Mouse (Mus musculus) hindbrain, postnatal 0 days (tissue): ENCODE data around the gene Tmpo. TPM values are rescaled to one million over a fixed set of nuclear protein-coding genes. Genes with fewer than 3 reads are reported as not detected.
A peak's percentile ranks its signal among the peaks of the same experiment; 100 is the strongest.

ENCODE experiments used
- ATAC-seq: fragments of 200-750 bp; cut with Nextera tagmentation; 2 replicates; pipeline ENCODE4 v1.8.0; 2017; ENCODE audit warnings: mild to moderate bottlenecking, moderate TSS enrichment, moderate library complexity
- DNase-seq: peaks from one replicate; pipeline ENCODE4 v3.0.0-alpha.2; 2015; ENCODE audit warnings: low spot score
- H3K27ac ChIP-seq: fragments of 300-500 bp; sonication (generic); 2 replicates; pipeline ENCODE4 v1.5.1; 2014; ENCODE audit warnings: mild to moderate bottlenecking
- H3K27me3 ChIP-seq: fragments of 300-500 bp; sonication (generic); 2 replicates; pipeline ENCODE4 v1.6.1; 2014; ENCODE audit warnings: low read length, mixed read lengths; ENCODE audit not compliant: insufficient read depth
- H3K36me3 ChIP-seq: fragments of 300-500 bp; sonication (generic); 2 replicates; pipeline ENCODE4 v1.6.1; 2014; ENCODE audit warnings: low read length, mixed read lengths; ENCODE audit not compliant: insufficient read depth
- H3K4me1 ChIP-seq: fragments of 300-500 bp; sonication (generic); 2 replicates; pipeline ENCODE4 v1.6.1; 2014; ENCODE audit warnings: antibody characterized with exemption, low read length, mixed read lengths; ENCODE audit not compliant: insufficient read depth
- H3K4me2 ChIP-seq: fragments of 300-500 bp; sonication (generic); 2 replicates; pipeline ENCODE4 v1.6.1; 2014; ENCODE audit warnings: low read depth, mild to moderate bottlenecking, low read length, moderate library complexity, mixed read lengths
- H3K4me3 ChIP-seq: fragments of 300-500 bp; sonication (generic); 2 replicates; pipeline ENCODE4 v1.5.1; 2014; ENCODE audit warnings: low read length
- H3K9ac ChIP-seq: fragments of 300-500 bp; sonication (generic); replicated peaks from 2 replicates; pipeline ENCODE4 v1.6.1; 2014; ENCODE audit warnings: mild to moderate bottlenecking, low read length, moderate library complexity, mixed read lengths
- H3K9me3 ChIP-seq: fragments of 300-500 bp; sonication (generic); 2 replicates; pipeline ENCODE4 v1.6.1; 2016; ENCODE audit warnings: low read length, mixed read lengths
- CTCF ChIP-seq: IDR thresholded peaks from 2 replicates; pipeline ENCODE4 v1.5.1; 2016; ENCODE audit warnings: antibody characterized with exemption, control low read depth, low read depth
- WGBS: fragments of 180-500 bp; shearing (Covaris S2); extraction: QIAGEN DNeasy Blood & Tissue Kit; methylation state at CpG from one replicate; pipeline ENCODE4 v1.1.7; 2014; 5-methylcytosine and 5-hydroxymethylcytosine counted together
- polyA plus RNA-seq: library from polyadenylated mRNA; unstranded; fragments of >200 nt; fragmentation: Nextera tagmentation; extraction: Ambion mirVana; gene quantifications from 2 replicates; pipeline ENCODE4 v1.2.1, GENCODE M21; 2015
- total RNA-seq: library from RNA; depleted of rRNA; stranded (reverse); fragments of >200 nt; gene quantifications from 2 replicates; pipeline ENCODE4 v1.2.3, GENCODE M21; 2014

Gene Tmpo
- total and polyA plus RNA-seq, 2 experiments from 2014 or later, result 66.9 to 102 TPM

DNA sequence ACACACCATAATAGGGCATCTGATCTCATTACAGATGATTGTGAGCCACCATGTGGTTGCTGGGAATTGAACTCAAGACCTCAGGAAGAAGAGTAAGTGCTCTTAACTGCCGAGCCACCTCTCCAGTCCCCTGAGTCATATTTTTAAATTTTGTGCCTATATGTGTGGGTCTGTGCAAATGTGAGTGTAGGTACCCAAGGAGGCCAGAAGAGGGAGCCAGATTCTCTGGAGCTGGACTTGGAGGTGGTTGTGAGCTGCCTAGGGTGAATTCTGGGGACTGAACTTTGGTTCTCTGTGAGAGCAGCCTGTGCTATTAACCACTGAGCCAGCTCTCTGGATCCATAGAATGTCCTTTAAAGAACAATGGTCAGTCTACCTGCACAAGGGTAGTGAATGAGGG is 15.7 kb upstream of the Tmpo start:
- Histone ChIP-seq H3K9ac (no peak overlapping the region), H3K9me3 (no peaks in the 10 kb centered on the region), H3K4me2 (no peak overlapping the region), H3K27me3 (no peaks in the 10 kb centered on the region), H3K27ac (no peak overlapping the region), H3K36me3 (no peaks in the 10 kb centered on the region), H3K4me1 (no peaks in the 10 kb centered on the region), H3K4me3 (no peak overlapping the region)
- DNase-seq, result no peak
- 89% methylated on average over 1 of the region's 1 CpGs for WGBS
- TF ChIP-seq CTCF, result peak; percentile 13; the same call in 1 of the 2 replicates
- no peak for ATAC-seq

DNA sequence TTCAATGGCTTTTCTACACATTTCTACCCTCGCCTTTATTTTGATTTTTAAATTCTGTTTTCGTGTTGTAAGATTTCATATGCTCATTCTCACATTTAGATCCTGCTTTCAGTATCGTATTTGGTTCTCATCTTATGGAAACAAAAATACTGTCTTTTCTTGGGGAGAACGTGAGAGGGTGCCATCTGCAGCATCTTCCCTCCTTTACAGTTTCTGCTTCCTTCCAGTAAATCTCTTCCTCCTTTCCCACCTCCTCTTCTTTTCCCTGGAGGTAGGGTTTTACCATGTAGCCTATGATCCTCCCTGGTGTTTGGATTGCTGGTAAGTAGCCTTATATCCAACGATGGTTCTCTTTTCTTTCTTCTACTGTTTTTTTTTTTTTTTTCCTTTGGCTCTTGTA is 14.6 kb upstream of the Tmpo start:
- Histone ChIP-seq H3K4me1 (no peaks in the 10 kb centered on the region), H3K9ac (no peak overlapping the region), H3K9me3 (no peaks in the 10 kb centered on the region), H3K27me3 (no peaks in the 10 kb centered on the region), H3K4me3 (no peak overlapping the region), H3K27ac (no peak overlapping the region), H3K36me3 (no peaks in the 10 kb centered on the region), H3K4me2 (no peak overlapping the region)
- ATAC-seq (no peak), DNase-seq (no peak)
- no peak for TF ChIP-seq CTCF
- 85% methylated on average over 5 of the region's 5 CpGs for WGBS

DNA sequence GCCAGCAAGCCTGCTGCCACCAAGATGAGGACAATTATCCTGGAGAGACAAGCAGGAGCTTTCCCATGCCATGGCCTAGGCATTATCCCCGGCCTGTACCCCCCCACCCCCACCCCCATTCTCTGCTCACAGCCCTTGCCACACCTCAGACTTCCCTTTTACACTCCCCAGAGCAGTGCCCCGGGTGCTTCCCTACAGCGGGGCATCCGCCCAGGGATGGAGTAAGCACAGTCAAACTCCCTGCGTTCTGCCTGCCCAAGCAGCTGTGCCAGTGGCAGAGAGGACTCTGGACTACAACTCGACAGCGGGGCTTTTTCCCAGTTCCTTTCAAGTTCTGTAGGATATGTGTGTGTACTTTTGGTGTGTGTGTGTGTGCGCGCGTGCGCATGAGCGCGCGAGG is 14.0 kb upstream of the Tmpo start:
- Histone ChIP-seq H3K9me3 (no peaks in the 10 kb centered on the region), H3K36me3 (no peaks in the 10 kb centered on the region), H3K27ac (no peak overlapping the region), H3K4me2 (no peak overlapping the region), H3K4me3 (no peak overlapping the region), H3K4me1 (no peaks in the 10 kb centered on the region), H3K9ac (no peak overlapping the region), H3K27me3 (no peaks in the 10 kb centered on the region)
- ATAC-seq, result no peak
- no peak for TF ChIP-seq CTCF
- no peak for DNase-seq
- WGBS, result 87% methylated on average over 14 of the region's 14 CpGs

DNA sequence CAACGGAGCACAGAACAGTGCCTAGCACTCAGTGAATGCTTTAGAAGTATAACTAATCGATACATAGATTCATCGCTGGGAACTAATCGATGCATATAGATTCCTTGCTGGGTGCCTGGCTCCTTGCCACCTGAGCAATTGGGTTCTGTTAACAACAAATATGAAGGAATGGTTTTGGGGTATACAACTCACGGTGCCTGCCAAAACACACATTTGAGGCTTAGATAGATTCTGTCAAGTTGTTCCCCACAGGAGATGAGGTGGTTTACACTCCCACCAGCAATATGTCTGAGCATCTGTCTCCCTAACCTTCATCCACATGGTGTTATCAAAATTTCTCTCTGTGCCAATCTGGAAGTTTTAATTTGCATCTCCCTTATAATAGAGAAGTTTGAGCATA is 10.7 kb upstream of the Tmpo start:
- no peak overlapping the region for H3K4me3 ChIP-seq
- ATAC-seq, result no peak

DNA sequence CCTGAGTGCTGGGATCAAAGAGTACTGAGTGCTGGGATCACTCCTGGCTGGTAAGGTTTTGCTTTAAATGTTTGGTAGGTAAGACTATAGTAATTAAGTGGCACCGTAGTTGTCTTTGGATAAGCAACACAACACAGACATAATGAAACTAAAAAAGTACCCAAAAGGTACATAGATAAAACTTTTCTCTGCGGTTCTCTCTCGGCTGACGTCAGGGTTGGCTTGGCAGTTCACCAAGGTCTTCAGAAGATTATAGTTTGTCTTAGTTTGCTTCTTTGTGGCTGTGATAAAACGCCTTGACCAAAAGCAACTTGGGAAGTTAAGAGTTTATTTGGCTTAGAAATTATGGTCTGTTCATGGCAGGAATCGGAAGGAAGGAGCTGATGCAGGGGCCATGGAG is 8.4 kb upstream of the Tmpo start:
- no peak for TF ChIP-seq CTCF
- no peaks in the 10 kb centered on the region for H3K36me3 ChIP-seq
- no peak overlapping the region for H3K4me2 ChIP-seq
- no peak overlapping the region for H3K4me3 ChIP-seq
- no peaks in the 10 kb centered on the region for H3K27me3 ChIP-seq
- DNase-seq (no peak), ATAC-seq (no peak)
- no peak overlapping the region for H3K27ac ChIP-seq
- no peak overlapping the region for H3K9ac ChIP-seq
- 95% methylated on average over 6 of the region's 6 CpGs for WGBS
- H3K4me1 ChIP-seq, result no peaks in the 10 kb centered on the region
- H3K9me3 ChIP-seq, result no peaks in the 10 kb centered on the region

More for the DNA sequence above, 10.7 kb upstream of the Tmpo start:
- H3K27ac ChIP-seq, result no peak overlapping the region
- no peaks in the 10 kb centered on the region for H3K9me3 ChIP-seq
- no peak overlapping the region for H3K4me2 ChIP-seq
- H3K4me1 ChIP-seq, result no peaks in the 10 kb centered on the region
- no peak overlapping the region for H3K9ac ChIP-seq
- TF ChIP-seq CTCF, result no peak
- no peak for DNase-seq
- WGBS, result 54% methylated on average over 5 of the region's 5 CpGs
- H3K36me3 ChIP-seq, result no peaks in the 10 kb centered on the region
- no peaks in the 10 kb centered on the region for H3K27me3 ChIP-seq

DNA sequence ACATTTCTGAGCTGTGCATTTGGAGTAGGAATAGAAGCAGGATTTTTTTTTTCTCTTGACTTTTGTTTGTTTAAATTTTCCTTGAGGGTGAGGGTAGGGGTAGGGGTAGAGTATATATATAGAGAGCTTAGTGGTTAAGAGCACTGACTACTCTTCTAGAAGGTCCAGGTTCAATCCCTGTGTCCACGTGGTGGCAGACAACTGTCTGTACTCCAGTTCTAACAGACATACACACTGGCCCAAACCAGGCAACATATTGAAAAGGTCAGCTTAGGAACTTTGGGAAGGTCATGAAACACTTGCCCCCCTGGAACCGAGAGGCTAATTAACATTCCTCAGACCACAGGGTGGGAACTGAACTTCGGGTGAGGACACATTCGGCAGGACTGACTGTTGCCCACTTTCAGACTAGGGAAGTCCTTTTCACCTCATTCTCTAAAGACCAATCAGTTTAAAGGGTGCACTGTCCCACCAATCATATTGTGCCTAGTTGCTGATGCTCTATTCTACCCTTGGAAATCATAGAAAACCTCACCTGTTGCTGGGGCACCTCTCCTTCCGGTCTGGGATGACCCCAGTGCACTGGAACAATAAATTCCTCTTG is 7.7 kb upstream of the Tmpo start:
- no peak for ATAC-seq
- 83% methylated on average over 5 of the region's 5 CpGs for WGBS

DNA sequence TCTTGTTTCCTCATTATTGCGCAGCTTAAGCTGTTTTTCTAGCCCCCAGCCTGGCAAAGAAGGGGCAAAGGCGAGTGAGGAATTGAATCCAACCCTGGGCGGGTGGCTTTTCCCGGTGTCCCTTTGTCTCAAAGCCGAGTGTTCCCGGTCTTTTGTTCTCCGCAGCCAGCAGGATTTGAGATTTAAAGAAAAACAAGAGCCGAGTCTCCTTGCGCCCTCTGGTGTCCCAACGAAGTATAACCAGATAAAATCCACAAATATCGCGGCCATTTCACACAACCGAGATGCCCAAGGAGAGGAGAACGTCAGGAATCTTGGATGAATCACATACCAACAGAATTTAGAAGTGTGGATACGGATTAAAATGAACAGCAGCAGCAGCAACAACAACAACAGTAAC is 6.8 kb upstream of the Tmpo start:
- H3K4me2 ChIP-seq, result peak overlapping the region; percentile 58
- peak; percentile 58 for ATAC-seq

More for the DNA sequence above, 7.7 kb upstream of the Tmpo start:
- Histone ChIP-seq H3K27ac (peak overlapping the region; percentile 89; the same call in 1 of the 2 replicates), H3K4me1 (peaks cover under 1% of the 10 kb centered on the region; the same call in 1 of the 2 replicates), H3K27me3 (no peaks in the 10 kb centered on the region), H3K9ac (no peak overlapping the region; the same call in 1 of the 2 replicates), H3K4me2 (no peak overlapping the region), H3K4me3 (no peak overlapping the region), H3K36me3 (no peaks in the 10 kb centered on the region), H3K9me3 (no peaks in the 10 kb centered on the region)
- no peak for DNase-seq
- no peak for TF ChIP-seq CTCF

More for the DNA sequence above, 6.8 kb upstream of the Tmpo start:
- peak; percentile 94 for DNase-seq
- H3K9me3 ChIP-seq, result no peaks in the 10 kb centered on the region
- peak overlapping the region; percentile 34 for H3K4me3 ChIP-seq
- peaks cover 9% of the 10 kb centered on the region; the same call in 1 of the 2 replicates for H3K4me1 ChIP-seq
- TF ChIP-seq CTCF, result peak; percentile 83
- peak overlapping the region; percentile 89 for H3K27ac ChIP-seq
- no peaks in the 10 kb centered on the region for H3K27me3 ChIP-seq
- peak overlapping the region; percentile 68 for H3K9ac ChIP-seq
- under 1% methylated on average over 15 of the region's 15 CpGs for WGBS
- H3K36me3 ChIP-seq, result no peaks in the 10 kb centered on the region
